Mouse (Mus musculus) liver, embryonic 12.5 days (tissue): ENCODE data around the gene B3galt6. TPM values are rescaled to one million over a fixed set of nuclear protein-coding genes. Genes with fewer than 3 reads are reported as not detected.

Source experiments
- ATAC-seq: fragments of 200-750 bp; cut with Nextera tagmentation; 2 replicates; pipeline ENCODE4 v1.8.0; 2017; ENCODE audit warnings: moderate number of reproducible peaks, mild to moderate bottlenecking, moderate library complexity
- H3K27ac ChIP-seq: fragments of 300-500 bp; sonication (generic); 2 replicates; pipeline ENCODE4 v1.5.1; 2016; ENCODE audit warnings: mild to moderate bottlenecking
- H3K27me3 ChIP-seq: fragments of 300-500 bp; sonication (generic); replicated peaks from 2 replicates; pipeline ENCODE4 v1.6.1; 2016; ENCODE audit warnings: mild to moderate bottlenecking, moderate library complexity
- H3K36me3 ChIP-seq: fragments of 300-500 bp; sonication (generic); 2 replicates; pipeline ENCODE4 v1.6.1; 2016; ENCODE audit warnings: mild to moderate bottlenecking, moderate library complexity
- H3K4me1 ChIP-seq: fragments of 300-500 bp; sonication (generic); 2 replicates; pipeline ENCODE4 v1.6.1; 2016
- H3K4me2 ChIP-seq: fragments of 300-500 bp; sonication (generic); 2 replicates; pipeline ENCODE4 v1.6.1; 2016; ENCODE audit warnings: mild to moderate bottlenecking, moderate library complexity
- H3K4me3 ChIP-seq: fragments of 300-500 bp; sonication (generic); 2 replicates; pipeline ENCODE4 v1.5.1; 2016; ENCODE audit warnings: mild to moderate bottlenecking, moderate library complexity
- H3K9ac ChIP-seq: fragments of 300-500 bp; sonication (generic); 2 replicates; pipeline ENCODE4 v1.6.1; 2016; ENCODE audit warnings: mild to moderate bottlenecking, moderate library complexity
- H3K9me3 ChIP-seq: fragments of 300-500 bp; sonication (generic); replicated peaks from 2 replicates; pipeline ENCODE4 v1.6.1; 2016; ENCODE audit warnings: mild to moderate bottlenecking, moderate library complexity
- WGBS: fragments of 180-500 bp; shearing (Covaris S2); methylation state at CpG from one replicate; pipeline ENCODE4 v1.1.7; 2016; ENCODE audit not compliant: insufficient replicate concordance; 5-methylcytosine and 5-hydroxymethylcytosine counted together
- polyA plus RNA-seq: library from polyadenylated mRNA; unstranded; fragments of >200 nt; fragmentation: Nextera tagmentation; extraction: Ambion mirVana; gene quantifications from 2 replicates; pipeline ENCODE4 v1.2.1, GENCODE M21; 2016

The B3galt6 gene
- polyA plus RNA-seq = 8.2 and 8.7 TPM in 2 replicates

- Histone ChIP-seq H3K4me2 (peak within 1 kb of the TSS; percentile 100), H3K9me3 (no peaks in the 10 kb centered on the region), H3K27me3 (no peaks in the 10 kb centered on the region), H3K27ac (peak within 1 kb of the TSS; percentile 96), H3K4me3 (peak within 1 kb of the TSS; percentile 81), H3K4me1 (peaks cover 67% of the 10 kb centered on the region), H3K36me3 (peaks cover 30% of the 10 kb centered on the region), H3K9ac (peak within 1 kb of the TSS; percentile 87)
- WGBS = 2% methylated on average over 81 of the region's 99 CpGs
- ATAC-seq = peak; percentile 81
These were observed at the start of gene B3galt6, which contains the start of gene Sdf4 for GRCm38 (mm10) chr4:155992241-155992905. B3galt6 (minus strand) TSS chr4:155992649. Sdf4 (plus strand) TSS chr4:155992872.

GRCm38 (mm10) chr4:156034901-156035300 lies 42.5 kb upstream of the B3galt6 start:
- WGBS = 8% methylated on average over 25 of the region's 25 CpGs
- peaks cover 33% of the 10 kb centered on the region for H3K4me1 ChIP-seq
- peaks cover 33% of the 10 kb centered on the region for H3K27me3 ChIP-seq
- H3K4me2 ChIP-seq = peak overlapping the region; percentile 46
- H3K9ac ChIP-seq = no peak overlapping the region
- H3K36me3 ChIP-seq = no peaks in the 10 kb centered on the region
- H3K27ac ChIP-seq = no peak overlapping the region
- H3K4me3 ChIP-seq = peak overlapping the region; percentile 15
- no peaks in the 10 kb centered on the region for H3K9me3 ChIP-seq
- ATAC-seq = no peak

GRCm38 (mm10) chr4:156034301-156034700 lies 41.9 kb upstream of the B3galt6 start:
- H3K4me3 ChIP-seq = no peak overlapping the region
- ATAC-seq = no peak
- peaks cover 33% of the 10 kb centered on the region for H3K27me3 ChIP-seq
- WGBS = 72% methylated on average over 4 of the region's 4 CpGs
- no peak overlapping the region for H3K9ac ChIP-seq
- no peaks in the 10 kb centered on the region for H3K9me3 ChIP-seq
- peaks cover 33% of the 10 kb centered on the region for H3K4me1 ChIP-seq
- 0 out of 2 replicates have a peak, but pooled peaks cover 2% of the 10 kb centered on the region for H3K36me3 ChIP-seq
- no peak overlapping the region for H3K4me2 ChIP-seq
- H3K27ac ChIP-seq = no peak overlapping the region

- 0 out of 2 replicates have a peak, but pooled peaks cover 4% of the 10 kb centered on the region for H3K36me3 ChIP-seq
- H3K9ac ChIP-seq = no peak overlapping the region
- H3K4me2 ChIP-seq = no peak overlapping the region
- WGBS = 28% methylated on average over 6 of the region's 6 CpGs
- ATAC-seq = no peak
- peaks cover 33% of the 10 kb centered on the region for H3K27me3 ChIP-seq
- H3K27ac ChIP-seq = no peak overlapping the region
- peaks cover 33% of the 10 kb centered on the region for H3K4me1 ChIP-seq
- no peaks in the 10 kb centered on the region for H3K9me3 ChIP-seq
- H3K4me3 ChIP-seq = no peak overlapping the region
These were observed 41.1 kb upstream of the B3galt6 start for GRCm38 (mm10) chr4:156033476-156034119.

GRCm38 (mm10) chr4:156032856-156033255 lies 40.4 kb upstream of the B3galt6 start:
- WGBS = 39% methylated on average over 4 of the region's 4 CpGs
- Histone ChIP-seq H3K4me1 (peaks cover 33% of the 10 kb centered on the region), H3K36me3 (0 out of 2 replicates have a peak, but pooled peaks cover 4% of the 10 kb centered on the region), H3K27ac (no peak overlapping the region), H3K9me3 (no peaks in the 10 kb centered on the region), H3K27me3 (peaks cover 31% of the 10 kb centered on the region), H3K9ac (no peak overlapping the region), H3K4me3 (no peak overlapping the region), H3K4me2 (no peak overlapping the region)
- ATAC-seq = no peak

GRCm38 (mm10) chr4:156031593-156032391 lies 39.3 kb upstream of the B3galt6 start:
- 0 out of 2 replicates have a peak, but pooled peaks cover 4% of the 10 kb centered on the region for H3K36me3 ChIP-seq
- H3K4me3 ChIP-seq = peak overlapping the region; percentile 52
- peak overlapping the region; percentile 52; the same call in 1 of the 2 replicates for H3K9ac ChIP-seq
- H3K27ac ChIP-seq = peak overlapping the region; percentile 75
- whole genome bisulfite sequencing = 3% methylated on average over 24 of the region's 24 CpGs
- peak; percentile 73 for ATAC-seq
- H3K9me3 ChIP-seq = no peaks in the 10 kb centered on the region
- H3K27me3 ChIP-seq = peaks cover 30% of the 10 kb centered on the region
- H3K4me1 ChIP-seq = peaks cover 33% of the 10 kb centered on the region
- H3K4me2 ChIP-seq = peak overlapping the region; percentile 68

- H3K9me3 ChIP-seq = no peaks in the 10 kb centered on the region
- WGBS = 15% methylated on average over 7 of the region's 7 CpGs
- H3K4me3 ChIP-seq = peak overlapping the region; percentile 52
- H3K27ac ChIP-seq = peak overlapping the region; percentile 75; the same call in 1 of the 2 replicates
- peak overlapping the region; percentile 52; the same call in 1 of the 2 replicates for H3K9ac ChIP-seq
- peak; percentile 21 for ATAC-seq
- 0 out of 2 replicates have a peak, but pooled peaks cover 4% of the 10 kb centered on the region for H3K36me3 ChIP-seq
- peak overlapping the region; percentile 68 for H3K4me2 ChIP-seq
- H3K4me1 ChIP-seq = peaks cover 33% of the 10 kb centered on the region
- peaks cover 25% of the 10 kb centered on the region for H3K27me3 ChIP-seq
These were observed 38.8 kb upstream of the B3galt6 start for GRCm38 (mm10) chr4:156031255-156031592.

- H3K27ac ChIP-seq = no peak overlapping the region
- H3K9ac ChIP-seq = peak overlapping the region; percentile 52; the same call in 1 of the 2 replicates
- peaks cover 33% of the 10 kb centered on the region for H3K4me1 ChIP-seq
- H3K4me3 ChIP-seq = peak overlapping the region; percentile 52
- peak overlapping the region; percentile 68 for H3K4me2 ChIP-seq
- 55% methylated on average over 9 of the region's 9 CpGs for WGBS
- no peaks in the 10 kb centered on the region for H3K9me3 ChIP-seq
- peaks cover 19% of the 10 kb centered on the region for H3K27me3 ChIP-seq
- ATAC-seq = no peak
- H3K36me3 ChIP-seq = 0 out of 2 replicates have a peak, but pooled peaks cover 4% of the 10 kb centered on the region
These were observed 38.2 kb upstream of the B3galt6 start for GRCm38 (mm10) chr4:156030651-156031118.

- Histone ChIP-seq H3K9ac (no peak overlapping the region), H3K27me3 (no peaks in the 10 kb centered on the region), H3K36me3 (0 out of 2 replicates have a peak, but pooled peaks cover 6% of the 10 kb centered on the region), H3K9me3 (no peaks in the 10 kb centered on the region), H3K4me2 (no peak overlapping the region), H3K27ac (no peak overlapping the region), H3K4me3 (no peak overlapping the region), H3K4me1 (peaks cover 33% of the 10 kb centered on the region)
- ATAC-seq = no peak
- 80% methylated on average over 7 of the region's 7 CpGs for WGBS
These were observed 36.1 kb upstream of the B3galt6 start for GRCm38 (mm10) chr4:156028580-156028979.

GRCm38 (mm10) chr4:156026013-156026412 lies 33.6 kb upstream of the B3galt6 start, which contains the start of gene Tnfrsf18:
Tnfrsf18 (plus strand) TSS chr4:156026164.
- H3K4me1 ChIP-seq = peaks cover 19% of the 10 kb centered on the region
- no peaks in the 10 kb centered on the region for H3K9me3 ChIP-seq
- no peak within 1 kb of the TSS for H3K4me3 ChIP-seq
- 0 out of 2 replicates have a peak, but pooled peaks cover 6% of the 10 kb centered on the region for H3K36me3 ChIP-seq
- H3K27ac ChIP-seq = no peak within 1 kb of the TSS
- H3K4me2 ChIP-seq = no peak within 1 kb of the TSS
- H3K9ac ChIP-seq = no peak within 1 kb of the TSS
- 43% methylated on average over 4 of the region's 4 CpGs for WGBS
- no peaks in the 10 kb centered on the region for H3K27me3 ChIP-seq
- ATAC-seq = no peak

GRCm38 (mm10) chr4:156024184-156024583 lies 31.7 kb upstream of the B3galt6 start:
- no peak for ATAC-seq

More at GRCm38 (mm10) chr4:156024184-156024583, 31.7 kb upstream of the B3galt6 start:
- Histone ChIP-seq H3K9ac (no peak overlapping the region), H3K27ac (no peak overlapping the region), H3K9me3 (no peaks in the 10 kb centered on the region), H3K36me3 (0 out of 2 replicates have a peak, but pooled peaks cover 3% of the 10 kb centered on the region), H3K27me3 (no peaks in the 10 kb centered on the region), H3K4me3 (no peak overlapping the region), H3K4me1 (peaks cover 11% of the 10 kb centered on the region), H3K4me2 (no peak overlapping the region)
- WGBS = 84% methylated on average over 7 of the region's 7 CpGs
